Mouse (Mus musculus): ENCODE data around the gene Pdzd3. TPM values are rescaled to one million over a fixed set of nuclear protein-coding genes. Genes with fewer than 3 reads are reported as not detected.

The Pdzd3 gene
- polyA plus RNA-seq, 1 experiment, result not detected

GRCm38 (mm10) chr9:44259014-44259413, 7.7 kb upstream of the Pdzd3 start:
- no peak for TF ChIP-seq GATA1 (IDR thresholded peaks at IDR 0.05; ENCODE audit: low read length)

GRCm38 (mm10) chr9:44256213-44256612, 4.9 kb upstream of the Pdzd3 start:
- TF ChIP-seq GATA1 (IDR thresholded peaks at IDR 0.05; ENCODE audit: low read length), result no peak

GRCm38 (mm10) chr9:44255136-44255521, 3.9 kb upstream of the Pdzd3 start:
- no peak for TF ChIP-seq GATA1 (IDR thresholded peaks at IDR 0.05; ENCODE audit: low read length)

- TF ChIP-seq GATA1 (IDR thresholded peaks at IDR 0.05; ENCODE audit: low read length), result no peak
Observed at GRCm38 (mm10) chr9:44254508-44255135, 3.4 kb upstream of the Pdzd3 start.

GRCm38 (mm10) chr9:44253441-44253840, 2.2 kb upstream of the Pdzd3 start:
- no peak for TF ChIP-seq GATA1 (IDR thresholded peaks at IDR 0.05; ENCODE audit: low read length)

GRCm38 (mm10) chr9:44250445-44250844, 826 bp downstream of the Pdzd3 start:
- TF ChIP-seq GATA1 (IDR thresholded peaks at IDR 0.05; ENCODE audit: low read length), result no peak

- no peak for TF ChIP-seq GATA1 (IDR thresholded peaks at IDR 0.05; ENCODE audit: low read length)
Observed at GRCm38 (mm10) chr9:44249181-44250146, 1.8 kb downstream of the Pdzd3 start.

GRCm38 (mm10) chr9:44247907-44248306, 3.4 kb downstream of the Pdzd3 start:
- TF ChIP-seq GATA1 (IDR thresholded peaks at IDR 0.05; ENCODE audit: low read length), result no peak

GRCm38 (mm10) chr9:44243621-44244020, 7.7 kb downstream of the Pdzd3 start:
- no peak for TF ChIP-seq GATA1 (IDR thresholded peaks at IDR 0.05; ENCODE audit: low read length)

GRCm38 (mm10) chr9:44241418-44241817, 9.9 kb downstream of the Pdzd3 start:
- no peak for TF ChIP-seq GATA1 (IDR thresholded peaks at IDR 0.05; ENCODE audit: low read length)

GRCm38 (mm10) chr9:44240911-44241310, 10.4 kb downstream of the Pdzd3 start:
- TF ChIP-seq GATA1 (IDR thresholded peaks at IDR 0.05; ENCODE audit: low read length), result no peak

GRCm38 (mm10) chr9:44240399-44240798, 10.9 kb downstream of the Pdzd3 start, which contains the start of gene Ccdc153:
Gene Ccdc153 (plus strand): TSS chr9:44240676.
- TF ChIP-seq GATA1 (IDR thresholded peaks at IDR 0.05; ENCODE audit: low read length), result no peak

GRCm38 (mm10) chr9:44239447-44239846, 11.8 kb downstream of the Pdzd3 start:
- no peak for TF ChIP-seq GATA1 (IDR thresholded peaks at IDR 0.05; ENCODE audit: low read length)

GRCm38 (mm10) chr9:44238501-44239190, 12.6 kb downstream of the Pdzd3 start:
- TF ChIP-seq GATA1 (IDR thresholded peaks at IDR 0.05; ENCODE audit: low read length), result no peak

- no peak for TF ChIP-seq GATA1 (IDR thresholded peaks at IDR 0.05; ENCODE audit: low read length)
Observed at GRCm38 (mm10) chr9:44237128-44237527, 14.1 kb downstream of the Pdzd3 start.

- no peak for TF ChIP-seq GATA1 (IDR thresholded peaks at IDR 0.05; ENCODE audit: low read length)
Observed at GRCm38 (mm10) chr9:44236601-44237000, 14.7 kb downstream of the Pdzd3 start.
